Mouse (Mus musculus) CD4-positive, CD25-positive, alpha-beta regulatory T cell, adult 9 weeks (primary cell): ENCODE measurements around the gene Galnt10. TPM values are rescaled to one million over a fixed set of nuclear protein-coding genes. Genes with fewer than 3 reads are reported as not detected.

Experiments used
- polyA plus RNA-seq: library from polyadenylated mRNA; unstranded; fragments of 100-300 nt; shearing (Covaris generic); gene quantifications from one replicate; pipeline ENCODE4 v1.2.1, GENCODE M21; 2017

The Galnt10 gene
- polyA plus RNA-seq: 9.6 TPM

GRCm38 (mm10) chr11:57645018-57645559 is at the start of gene Galnt10:
Gene Galnt10, plus strand, starts transcription at chr11:57645442.

DNA sequence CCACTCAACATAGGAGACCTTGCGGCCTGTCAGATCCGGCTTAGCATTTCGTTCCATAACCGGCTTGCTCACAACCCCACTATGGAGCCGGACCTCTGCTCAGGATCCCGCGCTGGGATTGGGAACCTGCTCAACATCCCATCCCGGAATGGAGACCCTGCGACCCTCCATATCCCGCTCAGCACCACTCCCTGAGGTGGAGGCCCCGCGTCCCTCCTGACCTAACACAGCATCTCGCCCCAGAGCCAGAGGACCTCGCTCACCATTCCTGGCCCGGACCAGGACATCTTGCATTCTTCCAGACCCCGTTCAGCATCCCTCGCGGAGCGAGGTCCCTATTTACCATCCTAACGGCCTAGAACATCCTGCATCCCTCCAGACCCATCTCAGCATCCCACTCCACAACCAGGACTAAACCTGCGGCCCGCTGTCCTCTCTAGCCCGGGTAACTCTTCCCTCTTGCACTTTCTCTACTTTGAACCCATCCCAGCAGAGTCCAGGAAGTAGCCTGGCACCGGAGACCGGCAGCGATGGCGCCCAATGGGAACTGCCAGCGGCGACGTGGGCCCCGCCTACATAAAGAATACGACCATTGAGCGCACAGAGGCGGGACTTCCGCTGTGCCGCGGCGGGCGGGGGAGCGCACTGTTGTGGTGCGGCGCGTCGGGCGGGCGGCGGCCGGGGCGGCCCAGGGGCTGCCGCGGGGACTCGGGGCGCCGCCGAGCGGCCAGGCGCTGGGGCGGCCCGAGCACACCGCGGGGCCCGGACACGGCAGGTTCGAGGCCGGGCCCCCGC is 155.9 kb downstream of the Galnt10 start, which contains the start of gene Sap30l:
Gene Sap30l, plus strand, starts transcription at position 667 of the 795 bp plus-strand sequence.

GRCm38 (mm10) chr11:57832552-57833201 is 187.4 kb downstream of the Galnt10 start, which contains the start of gene Hand1:
Gene Hand1, minus strand, starts transcription at chr11:57832818.

Other genes starting within 250 kb of the Galnt10 start
- gene Fam114a2, start 126.8 kb upstream of the Galnt10 start, polyA plus RNA-seq: 117 TPM
- gene Mfap3, start 126.8 kb upstream of the Galnt10 start, polyA plus RNA-seq: 40.8 TPM
- gene Sap30l, start 156.2 kb downstream of the Galnt10 start, polyA plus RNA-seq: 4.4 TPM
- not detected for gene Hand1, start 187.4 kb downstream of the Galnt10 start, polyA plus RNA-seq